Mouse (Mus musculus) lung, adult 18-20 months (tissue): ENCODE measurements at regions not wholly inside any gene's neighbourhood (a gene's known extent, or its start where the extent isn't known, plus 50 kb on each side); places are given as distances from the start of the nearest gene placed in this dataset.
A peak's percentile ranks its signal among the peaks of the same experiment; 100 is the strongest.
"Not testable (repeated sequence)": the region's sequence is repeated elsewhere in the genome, so short reads cannot be mapped to it uniquely, and the experiment has no call there.

ENCODE experiments used
- DNase-seq, 2 experiments: peaks; one replicate each; pipeline ENCODE4 v3.0.0; 2022; ENCODE audit warnings: mixed read lengths in 2 of 2

GRCm38 (mm10) chr6:47679946-47680345 lies 84.8 kb upstream of the Ezh2 start:
- DNase-seq = not testable (repeated sequence)

- DNase-seq = peak; percentile 43 to 49
Observed at GRCm38 (mm10) chr6:47672741-47673140, 77.6 kb upstream of the Ezh2 start.

- DNase-seq = peak in 1 of 2 experiments; percentile 42
Observed at GRCm38 (mm10) chr6:47652880-47653279, 57.7 kb upstream of the Ezh2 start.

GRCm38 (mm10) chr6:47651385-47651718 lies 56.2 kb upstream of the Ezh2 start:
- not testable (repeated sequence) for DNase-seq

GRCm38 (mm10) chr6:47650463-47651384 lies 55.6 kb upstream of the Ezh2 start:
- DNase-seq = peak; percentile 91 to 95

GRCm38 (mm10) chr6:47649961-47650360 lies 54.8 kb upstream of the Ezh2 start:
- DNase-seq = peak in 1 of 2 experiments; percentile 4

GRCm38 (mm10) chr6:47649451-47649931 lies 54.4 kb upstream of the Ezh2 start:
- peak in 1 of 2 experiments; percentile 7 for DNase-seq

- DNase-seq = no peak
Observed at GRCm38 (mm10) chr6:47648899-47649298, 53.8 kb upstream of the Ezh2 start.

GRCm38 (mm10) chr6:47648316-47648715 lies 53.2 kb upstream of the Ezh2 start:
- DNase-seq = no peak

- peak in 1 of 2 experiments; percentile 8 for DNase-seq
Observed at GRCm38 (mm10) chr6:47647876-47648275, 52.7 kb upstream of the Ezh2 start.

GRCm38 (mm10) chr6:47646731-47647567 lies 51.8 kb upstream of the Ezh2 start:
- DNase-seq = peak in 1 of 2 experiments; percentile 5

GRCm38 (mm10) chr6:47646022-47646421 lies 50.9 kb upstream of the Ezh2 start:
- no peak for DNase-seq
